Mouse (Mus musculus): ENCODE data around the gene Scn4b. TPM values are rescaled to one million over a fixed set of nuclear protein-coding genes. Genes with fewer than 3 reads are reported as not detected.

Gene Scn4b
- polyA plus RNA-seq, 1 experiment from 2014 or later = 0.11 TPM

DNA sequence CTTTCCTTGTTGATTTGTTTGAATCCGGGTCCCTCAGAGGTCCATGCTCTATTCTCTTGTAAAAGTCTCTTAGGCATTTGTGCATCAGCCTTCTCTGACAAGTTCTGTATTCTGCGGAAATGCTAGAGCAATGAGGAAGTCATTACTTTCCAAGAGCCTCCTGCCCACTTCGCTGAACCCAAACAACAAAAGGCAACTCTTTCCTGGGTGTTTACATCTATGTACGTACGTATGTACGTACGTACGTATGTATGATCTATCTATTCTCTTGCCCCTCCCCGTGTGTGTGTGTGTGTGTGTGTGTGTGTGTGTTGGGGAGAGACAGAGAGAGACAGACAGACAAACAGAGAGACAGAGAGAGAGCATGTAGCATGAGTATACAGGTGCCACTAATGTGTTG lies 21.4 kb upstream of the Scn4b start:
- Histone ChIP-seq H3K9me3 (ENCODE audit: control insufficient read depth, low read length) (no peaks in the 10 kb centered on the region), H3K36me3 (ENCODE audit: control insufficient read depth, insufficient read depth, low read length) (no peaks in the 10 kb centered on the region), H3K4me2 (replicated peaks; ENCODE audit: low read depth) (no peak overlapping the region), H3K27ac (replicated peaks) (no peak overlapping the region), H3K27me3 (ENCODE audit: control insufficient read depth, insufficient read depth, low read length) (no peaks in the 10 kb centered on the region), H3K9ac (ENCODE audit: low read length) (no peak overlapping the region), H3K4me3 (ENCODE audit: low read depth, low read length) (no peak overlapping the region), H3K4me1 (replicated peaks; ENCODE audit: control insufficient read depth, insufficient read depth) (no peaks in the 10 kb centered on the region; the same call in 1 of the 2 replicates)
- TF ChIP-seq EP300 (optimal IDR thresholded peaks at IDR 0.05) (no peak), CTCF (IDR thresholded peaks at IDR 0.05; ENCODE audit: low read depth) (no peak)
- WGBS = 52% methylated on average over 9 of the region's 9 CpGs
- DNase-seq (ENCODE audit: low spot score) = no peak
- ATAC-seq (ENCODE audit: low FRiP score, low TSS enrichment) = no peak

DNA sequence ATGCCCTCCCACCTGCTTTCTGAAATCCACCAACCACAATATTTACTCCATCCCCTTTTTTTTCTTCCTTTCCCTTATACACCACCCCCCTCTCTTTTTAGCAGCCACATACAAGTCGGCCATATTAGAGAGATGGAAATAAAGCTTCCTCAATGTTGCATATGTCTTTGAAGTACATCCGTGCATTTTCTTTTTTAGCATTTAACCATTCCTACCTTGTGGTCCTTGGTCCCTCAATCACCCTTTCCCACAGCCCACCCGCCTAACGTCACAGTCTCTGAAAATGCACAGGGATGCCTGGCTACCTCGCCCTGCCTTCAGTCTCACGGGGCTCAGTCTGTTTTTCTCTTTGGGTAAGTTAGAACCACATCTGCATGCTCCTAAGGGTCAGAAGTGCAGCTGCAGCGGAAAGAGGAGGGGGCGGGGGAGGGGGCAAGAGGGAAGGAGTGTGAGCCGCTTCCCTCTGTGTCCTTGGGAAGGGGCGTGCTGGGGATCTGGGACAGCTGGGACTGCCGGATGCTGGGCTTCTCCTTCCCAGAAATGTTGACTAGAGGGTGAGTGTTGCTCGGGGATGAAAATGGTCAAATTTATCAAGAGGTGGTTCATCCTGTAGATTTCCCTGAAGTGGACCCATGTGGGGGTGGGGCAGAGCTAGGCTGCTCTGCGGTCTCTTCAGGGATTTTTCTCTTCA lies 20.3 kb upstream of the Scn4b start, which contains the start of gene Scn2b:
TSS of gene Scn2b (plus strand) at position 42 of the 691 bp plus-strand sequence.
- ATAC-seq (ENCODE audit: low FRiP score, low TSS enrichment) (no peak), DNase-seq (ENCODE audit: low spot score) (no peak)
- Histone ChIP-seq H3K4me1 (replicated peaks; ENCODE audit: control insufficient read depth, insufficient read depth) (no peaks in the 10 kb centered on the region; the same call in 1 of the 2 replicates), H3K36me3 (ENCODE audit: control insufficient read depth, insufficient read depth, low read length) (no peaks in the 10 kb centered on the region), H3K9me3 (ENCODE audit: control insufficient read depth, low read length) (no peaks in the 10 kb centered on the region), H3K27ac (replicated peaks) (0 out of 2 replicates have a peak within 1 kb of the TSS, but pooled peaks have one; percentile 49), H3K4me2 (replicated peaks; ENCODE audit: low read depth) (peak within 1 kb of the TSS; percentile 53), H3K4me3 (ENCODE audit: low read depth, low read length) (peak within 1 kb of the TSS; percentile 45), H3K9ac (ENCODE audit: low read length) (peak within 1 kb of the TSS; percentile 59), H3K27me3 (ENCODE audit: control insufficient read depth, insufficient read depth, low read length) (no peaks in the 10 kb centered on the region)
- WGBS = 3% methylated on average over 13 of the region's 13 CpGs
- TF ChIP-seq CTCF (IDR thresholded peaks at IDR 0.05; ENCODE audit: low read depth) (no peak), EP300 (optimal IDR thresholded peaks at IDR 0.05) (no peak)

DNA sequence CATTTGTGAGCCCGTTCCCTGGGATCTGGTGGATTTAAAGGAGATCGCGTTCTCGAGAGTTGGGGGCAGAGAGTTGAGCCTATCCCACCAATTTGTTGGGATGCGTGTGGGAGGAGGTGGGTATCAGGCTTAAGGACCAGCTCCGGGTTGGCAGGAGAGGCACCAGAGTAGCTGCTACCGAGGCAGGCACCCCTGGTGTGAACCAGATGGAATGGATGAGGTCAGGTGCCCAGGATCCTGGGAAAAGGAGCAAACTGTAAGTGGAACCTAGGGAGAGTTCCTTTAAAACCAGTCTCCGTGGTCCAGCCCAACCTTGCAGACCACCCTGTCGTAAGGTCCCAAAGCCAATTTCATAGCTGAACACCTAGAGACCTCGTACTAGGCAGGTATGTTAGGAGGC lies 19.6 kb upstream of the Scn4b start:
- H3K9ac ChIP-seq (ENCODE audit: low read length) = peak overlapping the region; percentile 27
- ATAC-seq (ENCODE audit: low FRiP score, low TSS enrichment) (no peak), DNase-seq (ENCODE audit: low spot score) (no peak)
- WGBS = 27% methylated on average over 10 of the region's 10 CpGs
- H3K9me3 ChIP-seq (ENCODE audit: control insufficient read depth, low read length) = no peaks in the 10 kb centered on the region
- no peaks in the 10 kb centered on the region for H3K36me3 ChIP-seq (ENCODE audit: control insufficient read depth, insufficient read depth, low read length)
- H3K27ac ChIP-seq (replicated peaks) = no peak overlapping the region
- peak overlapping the region; percentile 45; the same call in 1 of the 2 replicates for H3K4me3 ChIP-seq (ENCODE audit: low read depth, low read length)
- H3K4me1 ChIP-seq (replicated peaks; ENCODE audit: control insufficient read depth, insufficient read depth) = no peaks in the 10 kb centered on the region; the same call in 1 of the 2 replicates
- H3K27me3 ChIP-seq (ENCODE audit: control insufficient read depth, insufficient read depth, low read length) = no peaks in the 10 kb centered on the region
- peak overlapping the region; percentile 53 for H3K4me2 ChIP-seq (replicated peaks; ENCODE audit: low read depth)
- TF ChIP-seq CTCF (IDR thresholded peaks at IDR 0.05; ENCODE audit: low read depth) = no peak
- no peak for TF ChIP-seq EP300 (optimal IDR thresholded peaks at IDR 0.05)

DNA sequence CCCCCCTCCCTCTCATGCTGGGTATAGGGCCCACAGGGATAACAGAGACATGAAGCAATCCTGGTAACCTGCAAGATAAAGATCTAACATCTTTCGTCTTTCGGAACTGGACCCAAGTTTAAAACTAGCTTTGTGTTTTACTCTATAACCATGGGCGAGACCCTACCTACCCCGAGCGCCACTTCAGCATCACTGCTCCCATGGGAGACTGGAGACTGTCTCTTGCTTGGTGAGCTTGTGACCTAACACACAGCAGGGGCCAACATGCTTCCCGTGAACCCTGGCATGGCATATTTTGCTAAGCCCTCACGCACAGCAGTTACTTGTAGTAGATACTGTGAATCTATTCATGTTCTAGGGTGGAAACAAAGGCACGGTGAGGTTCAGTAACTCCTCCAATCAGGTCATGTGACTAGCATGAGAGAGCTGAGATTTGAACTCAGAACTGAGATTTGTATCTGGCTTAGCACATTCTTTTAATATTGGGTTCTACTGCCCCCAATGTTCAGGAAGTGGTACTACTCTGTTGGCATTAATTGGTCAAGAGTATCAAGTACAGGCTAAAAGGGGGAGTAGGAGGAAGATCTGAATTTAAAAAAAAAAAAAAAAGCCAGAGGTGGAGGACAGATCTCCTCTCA lies 18.8 kb upstream of the Scn4b start:
- 95% methylated on average over 8 of the region's 8 CpGs for WGBS
- no peaks in the 10 kb centered on the region for H3K9me3 ChIP-seq (ENCODE audit: control insufficient read depth, low read length)
- DNase-seq (ENCODE audit: low spot score) (no peak), ATAC-seq (ENCODE audit: low FRiP score, low TSS enrichment) (no peak)
- H3K4me3 ChIP-seq (ENCODE audit: low read depth, low read length) = no peak overlapping the region
- H3K9ac ChIP-seq (ENCODE audit: low read length) = no peak overlapping the region
- no peak overlapping the region for H3K4me2 ChIP-seq (replicated peaks; ENCODE audit: low read depth)
- no peaks in the 10 kb centered on the region for H3K36me3 ChIP-seq (ENCODE audit: control insufficient read depth, insufficient read depth, low read length)
- no peaks in the 10 kb centered on the region; the same call in 1 of the 2 replicates for H3K4me1 ChIP-seq (replicated peaks; ENCODE audit: control insufficient read depth, insufficient read depth)
- peak; percentile 52 for TF ChIP-seq CTCF (IDR thresholded peaks at IDR 0.05; ENCODE audit: low read depth)
- TF ChIP-seq EP300 (optimal IDR thresholded peaks at IDR 0.05) = no peak
- H3K27me3 ChIP-seq (ENCODE audit: control insufficient read depth, insufficient read depth, low read length) = no peaks in the 10 kb centered on the region
- no peak overlapping the region for H3K27ac ChIP-seq (replicated peaks)

DNA sequence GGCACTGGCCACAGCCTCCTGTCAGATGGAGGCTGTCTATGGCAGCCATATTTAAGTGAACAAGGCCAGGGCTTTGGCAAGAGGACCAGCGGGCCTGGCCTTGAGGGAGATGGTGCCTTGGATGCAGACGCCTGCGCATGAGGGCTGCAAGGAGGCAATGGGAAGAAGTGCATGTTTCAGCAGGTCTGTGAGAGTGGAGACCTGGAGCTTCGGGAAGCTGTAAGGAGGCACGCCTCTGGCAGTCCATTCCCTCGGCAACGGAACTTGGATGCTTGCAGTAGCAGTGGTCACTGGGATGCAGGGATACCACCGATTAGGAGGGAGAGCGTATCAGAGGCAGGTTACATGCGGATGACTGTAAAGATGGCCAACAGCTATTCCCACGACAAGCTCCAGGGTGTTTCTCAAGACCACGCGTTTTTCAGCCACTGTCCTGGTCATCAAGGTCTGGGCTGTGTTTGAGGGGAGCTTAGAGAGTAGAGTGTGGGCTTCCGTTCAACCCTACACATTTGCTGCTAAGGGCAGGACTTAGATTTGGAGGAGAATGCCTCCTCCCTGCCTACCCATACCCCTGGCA lies 18.2 kb upstream of the Scn4b start:
- 85% methylated on average over 14 of the region's 14 CpGs for WGBS
- Histone ChIP-seq H3K36me3 (ENCODE audit: control insufficient read depth, insufficient read depth, low read length) (no peaks in the 10 kb centered on the region), H3K4me3 (ENCODE audit: low read depth, low read length) (no peak overlapping the region), H3K4me2 (replicated peaks; ENCODE audit: low read depth) (no peak overlapping the region), H3K27ac (replicated peaks) (no peak overlapping the region), H3K9ac (ENCODE audit: low read length) (no peak overlapping the region), H3K27me3 (ENCODE audit: control insufficient read depth, insufficient read depth, low read length) (no peaks in the 10 kb centered on the region), H3K4me1 (replicated peaks; ENCODE audit: control insufficient read depth, insufficient read depth) (no peaks in the 10 kb centered on the region; the same call in 1 of the 2 replicates), H3K9me3 (ENCODE audit: control insufficient read depth, low read length) (no peaks in the 10 kb centered on the region)
- TF ChIP-seq CTCF (IDR thresholded peaks at IDR 0.05; ENCODE audit: low read depth) = no peak
- ATAC-seq (ENCODE audit: low FRiP score, low TSS enrichment) = no peak
- DNase-seq (ENCODE audit: low spot score) = no peak

All from stomach, postnatal 0 days (tissue).